Mouse (Mus musculus): ENCODE data around the gene Strada.
"Not testable (repeated sequence)": the region's sequence is repeated elsewhere in the genome, so short reads cannot be mapped to it uniquely, and the experiment has no call there.

Gene Strada

GRCm38 (mm10) chr11:106202123-106202465, at the start of gene Strada:
Gene Strada (minus strand): TSS chr11:106202168.
- in situ Hi-C loops (cut with MboI, MseI), result no loop called here

DNA sequence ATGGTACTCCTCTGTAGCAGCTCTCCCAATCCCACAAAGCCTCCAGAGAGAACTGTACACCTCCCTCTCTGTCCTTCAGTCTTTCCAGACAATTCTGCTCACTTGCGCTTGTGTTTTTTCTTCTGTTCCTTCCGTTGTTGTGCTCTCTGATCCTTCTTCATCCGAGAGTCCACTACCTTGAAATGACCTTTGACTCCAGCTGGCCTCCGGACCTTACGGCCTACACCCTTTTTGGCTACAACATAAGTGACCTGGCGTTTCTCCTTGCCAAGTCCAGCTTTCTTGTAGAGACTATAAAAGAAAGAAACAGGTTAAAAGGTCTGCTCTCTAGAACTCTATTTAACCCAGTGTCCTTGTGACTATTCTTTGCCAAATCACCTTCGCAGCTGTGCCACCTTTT, 47.4 kb upstream of the Strada start:
- in situ Hi-C loops (cut with MboI, MseI), result loop anchor here (10.0 kb wide), 1 partner anchor 1725 kb away; no protein-coding TSS in a partner anchor

- in situ Hi-C loops (cut with MboI, MseI), result loop anchor here (10.0 kb wide), 1 partner anchor 1722 kb away; no protein-coding TSS in a partner anchor
Measured at GRCm38 (mm10) chr11:106246834-106247233, 44.9 kb upstream of the Strada start.

- in situ Hi-C loops (cut with MboI, MseI), result not testable (repeated sequence)
Measured at GRCm38 (mm10) chr11:106233978-106234377, 32.0 kb upstream of the Strada start.

- in situ Hi-C loops (cut with MboI, MseI), result loop anchor here (5.0 kb wide), 1 partner anchor 42 kb away; no protein-coding TSS in a partner anchor
Measured at GRCm38 (mm10) chr11:106220603-106221002, 18.6 kb upstream of the Strada start.

DNA sequence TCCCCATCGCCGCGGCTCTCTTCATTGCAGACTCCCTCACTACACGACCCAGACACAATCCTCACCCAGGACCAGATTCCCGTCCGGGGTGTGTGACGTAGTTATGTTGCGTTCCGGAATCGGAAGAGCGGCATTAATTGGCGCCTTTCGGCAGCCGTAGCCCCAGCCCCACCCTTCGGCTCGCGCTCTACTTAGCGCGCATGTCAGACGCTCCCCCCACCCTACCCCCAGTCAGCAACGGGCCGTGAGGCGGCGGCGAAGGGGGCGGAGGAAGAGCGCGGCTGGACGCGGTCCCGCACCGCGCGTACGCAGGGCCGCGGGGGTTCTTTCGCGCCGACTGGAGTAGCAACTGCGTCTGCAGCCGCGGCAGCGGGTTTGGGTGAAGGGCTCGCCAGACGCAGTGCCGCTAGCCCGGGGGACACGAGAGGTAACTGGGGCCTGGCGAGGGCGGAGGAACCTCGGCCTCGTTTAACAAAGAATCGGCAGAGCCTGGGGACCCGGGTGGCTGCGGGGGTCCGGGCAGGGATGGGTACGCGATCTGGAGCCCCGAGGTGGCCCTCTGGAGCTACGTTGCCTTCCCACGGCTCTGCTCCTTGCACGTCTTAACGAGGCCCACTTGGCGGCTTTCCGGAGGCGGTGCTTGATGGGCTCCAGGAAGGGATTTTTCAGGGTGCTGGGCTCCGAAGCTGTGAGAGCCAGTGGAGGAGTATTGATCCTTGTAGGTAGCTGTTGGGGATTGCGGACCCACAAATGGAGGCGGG, 14.9 kb upstream of the Strada start, which contains the start of gene Ddx42:
Gene Ddx42, plus strand, starts transcription at position 197 of the 761 bp plus-strand sequence.
- in situ Hi-C loops (cut with MboI, MseI), result no loop called here

GRCm38 (mm10) chr11:106215927-106216729, 14.2 kb upstream of the Strada start, which contains the start of gene Ccdc47:
Gene Ccdc47 (minus strand): TSS chr11:106216344.
- in situ Hi-C loops (cut with MboI, MseI), result no loop called here

DNA sequence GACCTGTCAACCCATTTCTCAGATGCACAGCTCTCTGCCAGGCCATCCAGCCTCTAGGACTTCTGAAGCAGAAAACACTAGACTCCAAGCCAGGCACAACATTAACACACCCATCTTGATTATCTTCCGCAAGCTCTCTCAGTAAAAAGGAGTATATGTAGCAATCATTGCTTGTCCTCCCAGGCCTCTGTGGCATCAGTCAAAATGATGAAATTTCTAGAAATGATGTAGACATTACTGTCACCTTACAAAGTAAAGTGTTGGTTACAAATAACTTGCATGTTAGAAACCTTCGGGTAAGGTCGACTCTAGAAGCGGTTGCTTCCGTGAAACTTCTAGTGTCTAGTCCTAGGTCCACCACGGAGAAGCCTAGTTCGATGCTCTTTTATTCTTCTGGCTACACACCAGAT, 13.5 kb upstream of the Strada start:
- in situ Hi-C loops (cut with MboI, MseI), result no loop called here

- in situ Hi-C loops (cut with MboI, MseI), result no loop called here
Measured at GRCm38 (mm10) chr11:106214856-106215255, 12.9 kb upstream of the Strada start.

DNA sequence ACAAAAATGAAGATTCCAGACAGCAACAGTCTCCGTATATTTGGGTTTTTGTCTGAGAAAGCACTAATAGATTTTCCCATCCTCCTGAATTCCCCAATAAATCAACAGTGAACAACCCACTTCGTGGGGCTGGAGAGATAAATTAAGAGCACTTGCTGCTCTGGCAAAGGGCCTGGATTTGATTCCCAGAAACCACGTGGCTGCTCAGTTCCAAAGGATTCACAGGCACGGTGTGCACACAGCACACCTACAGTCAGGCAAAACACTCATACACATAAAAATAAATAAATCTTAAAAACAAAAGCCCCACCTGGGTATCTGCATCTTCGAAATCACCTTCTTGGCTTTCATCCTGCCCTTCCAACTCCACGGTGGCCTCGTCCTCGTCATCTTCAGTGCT, 10.8 kb upstream of the Strada start:
- in situ Hi-C loops (cut with MboI, MseI), result no loop called here

- in situ Hi-C loops (cut with MboI, MseI), result no loop called here
Measured at GRCm38 (mm10) chr11:106201337-106202122, 438 bp downstream of the Strada start.

DNA sequence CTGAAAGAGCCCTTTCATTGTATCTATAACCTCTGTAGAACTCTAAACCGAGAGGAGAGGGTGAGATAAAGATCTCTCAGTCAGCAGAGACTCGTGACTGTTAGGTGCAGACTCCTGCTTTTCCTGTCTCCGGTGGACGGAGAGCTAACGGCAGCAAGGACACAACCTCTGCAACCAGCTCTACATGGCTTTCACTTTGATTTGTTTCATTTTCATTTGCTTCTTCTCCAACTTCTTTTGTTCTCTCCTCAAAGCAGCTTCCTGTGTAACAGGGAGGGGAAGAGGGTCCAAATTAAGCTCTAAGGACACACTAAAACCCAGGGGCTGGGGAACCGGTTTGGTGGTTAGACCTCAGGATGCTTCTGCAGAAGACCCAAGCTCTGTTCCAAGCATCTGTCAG, 1.2 kb downstream of the Strada start:
- in situ Hi-C loops (cut with MboI, MseI), result no loop called here

DNA sequence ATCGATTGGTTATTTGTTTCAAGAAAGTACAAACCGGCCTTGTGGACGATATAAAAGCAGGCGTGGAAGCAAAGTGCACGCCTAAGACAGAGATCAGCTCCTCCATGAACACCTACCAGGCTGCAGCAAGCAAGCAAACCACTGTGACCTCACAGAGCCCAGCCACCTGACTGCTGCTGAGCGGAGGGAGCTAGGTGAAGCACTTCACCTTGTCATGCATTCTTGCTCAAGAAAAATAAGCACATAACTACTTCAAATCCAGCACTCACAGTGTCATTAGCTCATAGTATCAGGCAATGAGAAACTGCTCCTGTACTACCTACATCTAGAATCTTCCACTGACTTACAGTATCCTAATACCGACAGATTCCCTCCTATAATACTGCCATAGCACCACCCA, 2.0 kb downstream of the Strada start:
- in situ Hi-C loops (cut with MboI, MseI), result not testable (repeated sequence)

- in situ Hi-C loops (cut with MboI, MseI), result no loop called here
Measured at GRCm38 (mm10) chr11:106198277-106198676, 3.7 kb downstream of the Strada start.

- in situ Hi-C loops (cut with MboI, MseI), result no loop called here
Measured at GRCm38 (mm10) chr11:106195341-106195740, 6.6 kb downstream of the Strada start.

DNA sequence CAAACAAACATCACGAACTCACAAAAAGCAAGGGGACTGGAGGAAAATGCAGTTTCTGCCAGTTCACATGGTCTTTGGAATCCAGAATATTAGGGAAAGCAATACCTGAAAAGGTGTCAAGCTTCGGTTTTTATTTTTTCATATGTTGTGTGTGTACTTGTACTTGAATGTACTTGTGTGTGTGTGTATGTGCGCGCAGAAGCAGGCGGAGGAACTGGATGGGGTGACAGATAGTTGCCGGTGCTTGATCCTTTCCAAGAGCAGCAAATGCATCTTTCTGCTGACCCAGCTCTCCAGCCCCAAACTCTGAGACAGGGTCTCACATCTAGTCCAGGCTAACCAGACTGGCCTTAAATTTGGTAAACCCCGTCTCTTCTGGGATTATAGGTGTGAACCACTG, 7.1 kb downstream of the Strada start:
- in situ Hi-C loops (cut with MboI, MseI), result no loop called here

DNA sequence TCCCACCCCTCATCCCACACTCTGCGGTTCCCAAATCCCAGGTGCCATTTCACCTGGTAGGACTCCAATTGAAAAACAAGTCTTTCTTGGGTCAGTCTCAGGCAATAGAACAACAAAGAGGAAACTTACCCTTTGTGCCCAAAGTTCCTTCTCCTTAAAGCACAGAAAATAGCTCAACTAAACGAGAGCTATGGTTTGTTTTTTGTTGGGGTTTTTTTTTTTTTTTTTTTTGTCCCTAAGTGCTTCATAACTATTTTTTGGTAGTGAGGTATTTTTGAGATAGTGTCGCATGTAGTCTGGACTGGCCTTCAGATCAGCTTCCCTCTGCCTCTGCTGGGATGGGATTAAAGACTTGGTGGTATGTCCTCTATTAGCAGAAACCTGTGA, 7.8 kb downstream of the Strada start:
- in situ Hi-C loops (cut with MboI, MseI), result no loop called here

GRCm38 (mm10) chr11:106193371-106194154, 8.4 kb downstream of the Strada start:
- in situ Hi-C loops (cut with MboI, MseI), result no loop called here

GRCm38 (mm10) chr11:106192657-106193370, 9.2 kb downstream of the Strada start:
- in situ Hi-C loops (cut with MboI, MseI), result no loop called here

- in situ Hi-C loops (cut with MboI, MseI), result no loop called here
Measured at GRCm38 (mm10) chr11:106192241-106192640, 9.7 kb downstream of the Strada start.
